Mouse (Mus musculus): ENCODE results near the gene Atg16l2. TPM values are rescaled to one million over a fixed set of nuclear protein-coding genes. Genes with fewer than 3 reads are reported as not detected.
A peak's percentile ranks its signal among the peaks of the same experiment; 100 is the strongest.

Gene Atg16l2
- polyA plus RNA-seq, 1 experiment from 2014 or later: 5.2 TPM

DNA sequence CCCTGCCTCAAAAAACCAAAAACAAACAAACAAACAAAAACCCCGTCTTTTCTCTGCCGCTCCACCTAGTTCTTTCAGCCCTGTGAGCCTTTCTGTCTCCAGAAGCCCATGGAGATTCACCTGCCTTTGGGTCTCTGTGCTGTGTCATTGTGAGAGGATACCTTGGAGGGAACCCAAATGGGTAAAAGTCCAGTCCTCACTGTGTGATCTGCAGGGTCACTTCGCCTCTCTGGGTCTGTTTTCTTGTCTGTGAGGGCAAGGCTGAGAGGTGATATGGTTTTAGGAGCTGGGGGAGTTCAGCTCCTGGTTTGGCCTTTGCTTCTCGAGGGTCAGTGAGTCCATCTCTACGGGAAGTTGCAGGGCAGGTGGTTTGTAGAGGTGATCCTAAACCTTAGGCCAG, 24.0 kb upstream of the Atg16l2 start:
- peak overlapping the region; percentile 13; the same call in 1 of the 2 replicates for H3K4me2 ChIP-seq (replicated peaks; ENCODE audit: low read depth)

DNA sequence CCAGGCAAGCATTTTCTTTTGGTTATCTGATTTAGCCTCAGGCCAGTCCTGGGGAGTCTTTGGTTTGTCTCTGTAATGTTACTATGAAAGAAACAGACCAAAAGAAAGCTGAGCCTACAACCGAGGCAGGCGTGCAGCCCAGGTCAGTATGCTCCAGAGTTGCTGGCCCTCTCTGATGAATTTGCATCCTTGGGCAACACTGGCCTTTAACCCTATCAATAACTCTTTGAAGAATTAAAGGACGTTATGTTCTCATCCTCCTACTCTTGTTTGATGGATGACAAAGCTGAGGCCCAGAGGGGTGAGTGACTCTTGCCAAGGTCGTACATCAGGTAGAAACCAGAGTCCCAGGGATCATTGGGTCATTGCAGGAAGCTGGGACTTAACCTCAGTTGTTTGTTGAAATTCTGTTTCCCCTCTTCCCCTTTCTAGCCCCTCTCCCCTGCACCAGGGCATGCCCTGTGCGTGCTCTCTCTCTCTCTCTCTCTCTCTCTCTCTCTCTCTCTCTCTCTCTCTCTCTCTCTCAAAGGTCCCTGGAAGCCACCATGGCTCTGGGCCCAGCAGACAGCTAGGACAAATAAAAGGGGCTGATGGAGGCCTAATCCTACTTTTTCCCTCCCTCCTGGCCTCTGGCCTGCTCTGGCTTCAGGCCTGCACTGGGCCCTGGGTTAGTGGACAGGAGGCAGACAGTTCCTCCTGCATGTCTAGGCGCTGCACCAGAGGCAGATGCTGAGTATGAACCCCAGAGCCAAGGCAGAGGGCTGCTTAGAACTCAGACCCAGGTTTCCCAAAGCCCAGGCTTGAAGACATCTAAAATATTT, 22.3 kb upstream of the Atg16l2 start:
- H3K9ac ChIP-seq (ENCODE audit: low read depth, low read length): no peak overlapping the region
- H3K36me3 ChIP-seq (ENCODE audit: control insufficient read depth, insufficient read depth): peaks cover 5% of the 10 kb centered on the region; the same call in 1 of the 2 replicates
- no peak for ATAC-seq
- 49% methylated on average over 6 of the region's 6 CpGs for WGBS
- peak overlapping the region; percentile 90 for H3K4me2 ChIP-seq (replicated peaks; ENCODE audit: low read depth)
- peaks cover 16% of the 10 kb centered on the region; the same call in 1 of the 2 replicates for H3K4me1 ChIP-seq (replicated peaks; ENCODE audit: control insufficient read depth, insufficient read depth, low read length)
- no peak overlapping the region for H3K4me3 ChIP-seq (ENCODE audit: low read depth, low read length)
- no peaks in the 10 kb centered on the region for H3K27me3 ChIP-seq (replicated peaks; ENCODE audit: control insufficient read depth, insufficient read depth, low read length)
- TF ChIP-seq CTCF (IDR thresholded peaks at IDR 0.05; ENCODE audit: low read depth): no peak
- no peak overlapping the region for H3K27ac ChIP-seq (ENCODE audit: low read depth, low read length)
- no peaks in the 10 kb centered on the region for H3K9me3 ChIP-seq (ENCODE audit: control insufficient read depth)

More for the DNA sequence above, 24.0 kb upstream of the Atg16l2 start:
- Histone ChIP-seq H3K4me1 (replicated peaks; ENCODE audit: control insufficient read depth, insufficient read depth, low read length) (peaks cover 12% of the 10 kb centered on the region; the same call in 1 of the 2 replicates), H3K27me3 (replicated peaks; ENCODE audit: control insufficient read depth, insufficient read depth, low read length) (no peaks in the 10 kb centered on the region), H3K9me3 (ENCODE audit: control insufficient read depth) (no peaks in the 10 kb centered on the region), H3K27ac (ENCODE audit: low read depth, low read length) (peak overlapping the region; percentile 35; the same call in 1 of the 2 replicates), H3K4me3 (ENCODE audit: low read depth, low read length) (no peak overlapping the region), H3K36me3 (ENCODE audit: control insufficient read depth, insufficient read depth) (peaks cover 8% of the 10 kb centered on the region; the same call in 1 of the 2 replicates), H3K9ac (ENCODE audit: low read depth, low read length) (no peak overlapping the region)
- 62% methylated on average over 5 of the region's 5 CpGs for WGBS
- TF ChIP-seq CTCF (IDR thresholded peaks at IDR 0.05; ENCODE audit: low read depth): no peak
- ATAC-seq: no peak

- TF ChIP-seq CTCF (IDR thresholded peaks at IDR 0.05; ENCODE audit: low read depth): peak; percentile 46
- peak overlapping the region; percentile 86 for H3K4me3 ChIP-seq (ENCODE audit: low read depth, low read length)
- H3K9ac ChIP-seq (ENCODE audit: low read depth, low read length): 0 out of 2 replicates have a peak overlapping the region, but pooled peaks have one; percentile 34
- H3K9me3 ChIP-seq (ENCODE audit: control insufficient read depth): no peaks in the 10 kb centered on the region
- H3K4me1 ChIP-seq (replicated peaks; ENCODE audit: control insufficient read depth, insufficient read depth, low read length): peaks cover 16% of the 10 kb centered on the region; the same call in 1 of the 2 replicates
- H3K36me3 ChIP-seq (ENCODE audit: control insufficient read depth, insufficient read depth): peaks cover 5% of the 10 kb centered on the region; the same call in 1 of the 2 replicates
- no peaks in the 10 kb centered on the region for H3K27me3 ChIP-seq (replicated peaks; ENCODE audit: control insufficient read depth, insufficient read depth, low read length)
- peak overlapping the region; percentile 46 for H3K27ac ChIP-seq (ENCODE audit: low read depth, low read length)
- peak; percentile 46 for ATAC-seq
- 44% methylated on average over 4 of the region's 4 CpGs for WGBS
- peak overlapping the region; percentile 90 for H3K4me2 ChIP-seq (replicated peaks; ENCODE audit: low read depth)
Observed at GRCm38 (mm10) chr7:101323141-101323594, 21.1 kb upstream of the Atg16l2 start.

DNA sequence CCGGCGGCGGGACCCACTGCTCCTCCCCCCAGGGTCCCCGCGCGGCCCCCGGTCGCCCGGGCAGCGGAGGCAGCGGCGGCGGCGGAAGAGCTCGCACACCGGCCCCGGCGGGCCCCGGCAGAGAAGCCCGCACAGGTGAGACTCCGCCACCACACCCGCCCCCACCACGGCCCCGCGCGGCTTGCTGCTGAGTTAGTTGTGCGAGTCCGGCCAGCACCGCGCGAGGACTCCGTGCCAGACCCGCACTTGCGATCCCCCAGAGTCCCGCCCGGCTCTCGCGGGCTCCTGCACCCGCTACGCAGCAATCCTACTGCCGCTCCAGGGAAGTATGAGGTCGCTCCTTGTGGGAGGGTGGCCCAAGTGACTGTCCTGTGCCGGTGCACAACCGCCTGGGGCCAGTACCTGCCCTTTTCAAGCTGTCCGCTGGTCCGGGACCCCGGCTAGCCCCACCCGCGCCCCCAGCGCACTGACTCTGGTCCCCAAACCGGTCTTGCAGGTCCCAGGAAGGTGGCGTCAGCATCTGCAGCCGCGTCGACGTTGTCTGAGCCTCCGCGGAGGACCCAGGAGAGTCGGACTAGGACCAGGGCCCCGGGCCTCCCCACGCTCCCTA, 19.3 kb upstream of the Atg16l2 start:
- ATAC-seq: peak; percentile 54
- Histone ChIP-seq H3K4me1 (replicated peaks; ENCODE audit: control insufficient read depth, insufficient read depth, low read length) (peaks cover 11% of the 10 kb centered on the region; the same call in 1 of the 2 replicates), H3K4me3 (ENCODE audit: low read depth, low read length) (peak overlapping the region; percentile 86), H3K9ac (ENCODE audit: low read depth, low read length) (peak overlapping the region; percentile 83), H3K27me3 (replicated peaks; ENCODE audit: control insufficient read depth, insufficient read depth, low read length) (no peaks in the 10 kb centered on the region), H3K36me3 (ENCODE audit: control insufficient read depth, insufficient read depth) (peaks cover 5% of the 10 kb centered on the region; the same call in 1 of the 2 replicates), H3K9me3 (ENCODE audit: control insufficient read depth) (no peaks in the 10 kb centered on the region), H3K27ac (ENCODE audit: low read depth, low read length) (peak overlapping the region; percentile 93), H3K4me2 (replicated peaks; ENCODE audit: low read depth) (peak overlapping the region; percentile 90)
- 4% methylated on average over 41 of the region's 61 CpGs for WGBS
- TF ChIP-seq CTCF (IDR thresholded peaks at IDR 0.05; ENCODE audit: low read depth): 0 out of 2 replicates have a peak, but pooled peaks have one; percentile 14

DNA sequence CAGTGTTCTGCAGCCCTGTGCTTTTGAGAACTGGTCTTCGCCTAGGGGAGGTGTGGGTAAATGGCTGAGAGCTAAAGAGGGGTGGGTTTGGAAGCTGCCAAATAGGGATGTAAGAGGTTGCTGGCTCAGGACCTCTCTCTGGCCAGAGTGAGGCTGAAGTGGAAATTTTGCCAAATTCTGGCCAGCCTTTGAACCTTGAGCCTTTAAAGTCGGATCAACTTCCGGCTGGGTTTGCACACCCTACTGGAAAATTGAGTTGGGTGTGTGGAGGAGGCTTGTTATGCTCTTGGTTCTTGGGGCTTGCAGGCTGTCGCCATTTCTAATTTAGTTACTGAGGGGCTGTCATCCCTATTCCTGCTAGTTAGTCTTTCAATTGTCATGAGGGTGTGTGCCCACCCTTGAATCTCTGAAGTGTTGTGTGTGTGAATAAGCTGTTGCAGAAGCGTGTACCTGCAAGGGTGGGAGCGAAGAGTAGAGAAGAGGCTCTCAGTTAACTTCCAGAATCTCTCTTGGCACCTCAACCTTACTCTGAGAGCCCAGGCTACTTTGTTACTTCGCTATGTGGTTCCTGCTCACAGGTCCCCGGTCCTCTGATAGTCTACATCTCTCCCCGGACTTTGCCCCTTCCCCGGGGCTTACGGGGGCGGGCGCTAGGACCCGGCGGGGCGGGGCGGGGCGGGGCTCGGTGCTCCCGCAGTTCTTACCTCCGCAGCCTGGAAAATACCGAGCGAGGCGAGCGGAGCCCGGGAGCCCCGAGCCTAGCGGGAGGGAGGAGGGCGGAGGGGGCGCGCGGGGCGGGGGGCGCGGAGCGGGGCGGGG, 18.6 kb upstream of the Atg16l2 start:
- Histone ChIP-seq H3K27ac (ENCODE audit: low read depth, low read length) (peak overlapping the region; percentile 93), H3K36me3 (ENCODE audit: control insufficient read depth, insufficient read depth) (peaks cover 5% of the 10 kb centered on the region; the same call in 1 of the 2 replicates), H3K4me2 (replicated peaks; ENCODE audit: low read depth) (peak overlapping the region; percentile 90), H3K9me3 (ENCODE audit: control insufficient read depth) (no peaks in the 10 kb centered on the region), H3K9ac (ENCODE audit: low read depth, low read length) (peak overlapping the region; percentile 83), H3K4me1 (replicated peaks; ENCODE audit: control insufficient read depth, insufficient read depth, low read length) (peaks cover 9% of the 10 kb centered on the region; the same call in 1 of the 2 replicates), H3K27me3 (replicated peaks; ENCODE audit: control insufficient read depth, insufficient read depth, low read length) (no peaks in the 10 kb centered on the region), H3K4me3 (ENCODE audit: low read depth, low read length) (peak overlapping the region; percentile 86)
- peak; percentile 82 for ATAC-seq
- no peak for TF ChIP-seq CTCF (IDR thresholded peaks at IDR 0.05; ENCODE audit: low read depth)
- WGBS: 4% methylated on average over 23 of the region's 37 CpGs
